In genomic region chr16:37994647-37995046, GRCm38 (mm10) we compare ENCODE assay signal across 7 mouse cellular contexts.
DNase-seq lines count a peak whose midpoint lies in the region.

No protein-coding gene starts in this region.

- DNase-seq in Muller cell, postnatal 12 days (ENCODE audit: inconsistent ontology term) = peak; percentile 55
- DNase-seq in c-Kit-positive CD71-positive TER-119-negative erythroid progenitor cells, embryonic 14.5 days (ENCODE audit: low read depth) = peak; percentile 31
- peak; percentile 43 to 58 for DNase-seq in frontal cortex, postnatal 10 days (ENCODE audit: low spot score in 2 of 2)
- peak; percentile 61 for DNase-seq in hindbrain, embryonic 10.5 days (ENCODE audit: low spot score)
- peak; percentile 68 to 73 for DNase-seq in layer of hippocampus, postnatal 10 days (ENCODE audit: low spot score in 2 of 2)
- DNase-seq in lung, postnatal 36 days = peak; percentile 89
- DNase-seq in right cerebral cortex, postnatal 14 days = peak; percentile 56

- H3K27ac ChIP-seq in hindbrain, embryonic 10.5 days = peak overlapping the region; percentile 75

- H3K4me1 ChIP-seq in hindbrain, embryonic 10.5 days (replicated peaks) = peaks cover 49% of the 10 kb centered on the region

- H3K4me3 ChIP-seq in hindbrain, embryonic 10.5 days = no peak overlapping the region

- H3K27me3 ChIP-seq in hindbrain, embryonic 10.5 days (ENCODE audit: insufficient read depth, poor library complexity, severe bottlenecking) = no peaks in the 10 kb centered on the region

- H3K9me3 ChIP-seq in hindbrain, embryonic 10.5 days = no peaks in the 10 kb centered on the region

- 15% methylated on average over 12 of the region's 12 CpGs for WGBS in hindbrain, embryonic 10.5 days

- no peaks in the 10 kb centered on the region for H3K36me3 ChIP-seq in hindbrain, embryonic 10.5 days

Comparison
In these comparisons a context has a peak if more than half of its experiments do, and no peak if none do; other contexts are left out.
1. DNase-seq: peak in every context shown above with its lines; median percentile 89 in lung, postnatal 36 days; 70 in layer of hippocampus, postnatal 10 days; 61 in hindbrain, embryonic 10.5 days; 56 in right cerebral cortex, postnatal 14 days; 55 in Muller cell, postnatal 12 days; 50 in frontal cortex, postnatal 10 days; 31 in c-Kit-positive CD71-positive TER-119-negative erythroid progenitor cells, embryonic 14.5 days.